Mouse (Mus musculus) ES-E14 (cell line): Measurements from ENCODE around the gene Rasgef1b.

Source experiments
- CHD2 ChIP-seq: IDR thresholded peaks from 2 replicates; pipeline ENCODE4 v1.6.1; 2014; ENCODE audit warnings: mild to moderate bottlenecking, low read depth, low read length, inconsistent platforms
- HCFC1 ChIP-seq: IDR thresholded peaks from 2 replicates; pipeline ENCODE4 v1.6.1; 2012; ENCODE audit warnings: low read length, inconsistent platforms, borderline replicate concordance; ENCODE audit not compliant: insufficient read depth
- MAFK ChIP-seq: IDR thresholded peaks from 2 replicates; pipeline ENCODE4 v1.6.1; 2014; ENCODE audit warnings: mild to moderate bottlenecking, low read depth, low read length, inconsistent platforms; ENCODE audit not compliant: insufficient read depth
- ZC3H11A ChIP-seq: IDR thresholded peaks from 2 replicates; pipeline ENCODE4 v1.6.1; 2012; ENCODE audit warnings: low read depth, mild to moderate bottlenecking, inconsistent platforms, low read length, borderline replicate concordance
- ZNF384 ChIP-seq: IDR thresholded peaks from 2 replicates; pipeline ENCODE4 v1.6.1; 2012; ENCODE audit warnings: low read depth, low read length, inconsistent platforms

DNA sequence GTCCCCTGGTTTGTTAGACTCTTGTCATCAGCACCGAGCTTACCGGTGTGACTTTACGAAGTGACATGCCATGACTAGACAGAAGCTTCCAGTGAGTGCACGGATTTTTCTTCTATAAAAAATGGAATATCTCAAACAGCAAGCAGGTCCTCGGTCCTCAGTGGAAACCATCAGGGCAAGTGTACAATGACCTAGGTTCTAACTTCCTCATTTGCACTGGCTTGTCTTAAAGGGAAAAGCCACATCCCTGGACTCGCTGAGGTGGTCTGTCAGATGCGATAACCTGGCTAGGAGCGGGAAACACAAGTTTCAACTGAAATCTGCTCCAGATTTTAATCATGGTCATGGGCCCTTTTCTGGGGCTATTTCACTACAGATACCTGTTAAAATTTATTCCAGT lies 450.5 kb downstream of the Rasgef1b start:
- no peak for TF ChIP-seq ZC3H11A
- TF ChIP-seq ZNF384: no peak
- no peak for TF ChIP-seq HCFC1
- TF ChIP-seq CHD2: no peak
- TF ChIP-seq MAFK: no peak
